Mouse (Mus musculus) embryonic facial prominence, embryonic 14.5 days (tissue): ENCODE measurements at regions not wholly inside any gene's neighbourhood (a gene's known extent, or its start where the extent isn't known, plus 50 kb on each side); places are given as distances from the start of the nearest gene placed in this dataset.
"Not testable (repeated sequence)": the region's sequence is repeated elsewhere in the genome, so short reads cannot be mapped to it uniquely, and the experiment has no call there.

Experiments
- ATAC-seq: fragments of 200-750 bp; cut with Nextera tagmentation; 2 replicates; pipeline ENCODE4 v1.8.0; 2017; ENCODE audit warnings: low read depth, moderate number of reproducible peaks, moderate TSS enrichment
- DNase-seq: peaks from one replicate; pipeline ENCODE4 v3.0.0-alpha.2; 2015; ENCODE audit warnings: low spot score
- H3K27ac ChIP-seq: fragments of 300-500 bp; sonication (generic); replicated peaks from 2 replicates; pipeline ENCODE4 v1.5.1; 2014; ENCODE audit warnings: low read depth, mild to moderate bottlenecking, low read length, moderate library complexity
- H3K27me3 ChIP-seq: fragments of 300-500 bp; sonication (generic); replicated peaks from 2 replicates; pipeline ENCODE4 v1.6.1; 2014; ENCODE audit warnings: low read length; ENCODE audit not compliant: control insufficient read depth, insufficient read depth
- H3K36me3 ChIP-seq: fragments of 300-500 bp; sonication (generic); 2 replicates; pipeline ENCODE4 v1.6.1; 2014; ENCODE audit warnings: low read length, mixed read lengths; ENCODE audit not compliant: control insufficient read depth, insufficient read depth
- H3K4me1 ChIP-seq: fragments of 300-500 bp; sonication (generic); 2 replicates; pipeline ENCODE4 v1.6.1; 2014; ENCODE audit warnings: antibody characterized with exemption, low read length; ENCODE audit not compliant: control insufficient read depth, insufficient read depth
- H3K4me2 ChIP-seq: fragments of 300-500 bp; sonication (generic); 2 replicates; pipeline ENCODE4 v1.6.1; 2014; ENCODE audit warnings: low read depth, mild to moderate bottlenecking, low read length, moderate library complexity, mixed read lengths
- H3K4me3 ChIP-seq: fragments of 300-500 bp; sonication (generic); 2 replicates; pipeline ENCODE4 v1.5.1; 2014; ENCODE audit warnings: low read depth, mild to moderate bottlenecking, low read length
- H3K9ac ChIP-seq: fragments of 300-500 bp; sonication (generic); 2 replicates; pipeline ENCODE4 v1.6.1; 2014; ENCODE audit warnings: low read depth, mild to moderate bottlenecking, low read length, moderate library complexity, mixed read lengths
- H3K9me3 ChIP-seq: fragments of 300-500 bp; sonication (generic); 2 replicates; pipeline ENCODE4 v1.6.1; 2016; ENCODE audit warnings: low read length; ENCODE audit not compliant: control insufficient read depth
- WGBS: fragments of 180-500 bp; shearing (Covaris S2); extraction: QIAGEN DNeasy Blood & Tissue Kit; methylation state at CpG from one replicate; pipeline ENCODE4 v1.1.7; 2014; 5-methylcytosine and 5-hydroxymethylcytosine counted together

DNA sequence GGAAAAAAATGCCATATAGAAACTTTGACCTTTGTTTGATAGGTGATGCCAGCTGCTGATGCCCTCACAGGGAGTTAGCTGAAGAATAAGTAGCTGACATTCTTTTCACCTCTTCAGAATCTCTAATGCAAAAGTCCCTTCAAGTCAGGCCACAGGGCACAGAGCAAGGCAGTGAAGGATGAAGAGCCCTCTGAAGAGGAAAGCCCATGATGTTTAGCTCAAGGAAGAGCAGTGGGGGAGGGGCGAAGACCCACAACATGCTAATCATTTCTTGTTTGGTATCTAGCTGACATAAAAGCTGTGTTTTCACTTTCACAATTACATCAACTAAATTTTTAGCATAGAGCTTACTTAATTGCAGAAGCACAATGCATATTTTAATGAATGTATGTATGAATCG, 1108.4 kb downstream of the Trim52 start:
- no peak for DNase-seq
- Histone ChIP-seq H3K27me3 (no peaks in the 10 kb centered on the region), H3K4me2 (no peak overlapping the region), H3K4me1 (no peaks in the 10 kb centered on the region), H3K9ac (no peak overlapping the region), H3K27ac (no peak overlapping the region), H3K9me3 (no peaks in the 10 kb centered on the region), H3K36me3 (no peaks in the 10 kb centered on the region), H3K4me3 (no peak overlapping the region)
- WGBS: 92% methylated on average over 2 of the region's 2 CpGs
- no peak for ATAC-seq

DNA sequence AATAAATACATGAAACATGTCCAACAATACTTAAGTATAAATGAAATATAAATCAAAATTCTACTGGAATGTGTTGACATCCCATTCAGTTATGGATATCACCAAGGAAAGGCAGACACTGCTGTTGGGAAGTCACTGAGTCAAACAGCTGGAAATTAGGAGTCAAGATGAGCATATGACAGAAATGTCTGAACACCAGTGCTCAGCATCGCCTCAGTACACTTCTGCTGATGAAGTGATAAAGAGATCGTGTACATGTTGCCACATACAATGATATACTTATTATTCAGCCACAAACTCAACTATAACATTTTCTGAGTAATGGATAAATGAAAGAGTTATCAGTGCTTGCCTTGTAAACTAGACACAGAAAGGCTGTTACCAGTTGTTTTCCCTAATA, 1158.2 kb downstream of the Trim52 start:
- no peak overlapping the region for H3K9ac ChIP-seq
- H3K4me3 ChIP-seq: no peak overlapping the region
- DNase-seq (no peak), ATAC-seq (no peak)
- WGBS: 89% methylated on average over 2 of the region's 2 CpGs
- no peaks in the 10 kb centered on the region for H3K27me3 ChIP-seq
- no peak overlapping the region for H3K27ac ChIP-seq
- no peaks in the 10 kb centered on the region for H3K9me3 ChIP-seq
- H3K4me1 ChIP-seq: no peaks in the 10 kb centered on the region
- H3K4me2 ChIP-seq: no peak overlapping the region
- no peaks in the 10 kb centered on the region for H3K36me3 ChIP-seq

- not testable (repeated sequence) for H3K9ac ChIP-seq, H3K27me3 ChIP-seq, H3K36me3 ChIP-seq, H3K4me1 ChIP-seq, H3K9me3 ChIP-seq, H3K27ac ChIP-seq, ATAC-seq, DNase-seq, H3K4me3 ChIP-seq, H3K4me2 ChIP-seq
- 83% methylated on average over 7 of the region's 7 CpGs for WGBS
Measured at GRCm38 (mm10) chr14:107280346-107280745, 1174.3 kb downstream of the Trim52 start.

DNA sequence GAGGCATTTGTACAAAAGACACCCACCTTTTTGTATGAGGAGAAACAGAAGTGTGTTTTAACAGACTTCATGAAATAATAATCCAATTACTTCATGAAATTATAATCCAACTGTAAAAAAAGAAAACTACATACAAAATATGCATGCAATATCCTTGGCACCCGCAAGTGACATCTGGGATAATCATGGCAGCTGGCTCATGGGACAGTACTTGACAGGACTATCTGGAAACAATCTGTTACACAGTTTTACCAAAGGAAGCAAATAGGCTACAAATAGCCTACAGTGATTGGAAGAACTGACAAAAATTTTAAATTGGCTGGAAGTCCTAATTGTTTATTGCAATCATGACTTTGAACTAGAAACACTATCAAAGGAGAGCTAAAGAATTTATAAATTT, 1223.3 kb downstream of the Trim52 start:
- Histone ChIP-seq H3K36me3 (no peaks in the 10 kb centered on the region), H3K27ac (no peak overlapping the region), H3K4me1 (no peaks in the 10 kb centered on the region), H3K4me2 (no peak overlapping the region), H3K9ac (no peak overlapping the region), H3K9me3 (no peaks in the 10 kb centered on the region), H3K4me3 (no peak overlapping the region), H3K27me3 (no peaks in the 10 kb centered on the region)
- ATAC-seq (no peak), DNase-seq (no peak)
- WGBS: 88% methylated on average over 1 of the region's 1 CpGs

- Histone ChIP-seq H3K4me1 (no peaks in the 10 kb centered on the region), H3K9ac (no peak overlapping the region), H3K4me3 (no peak overlapping the region), H3K27me3 (no peaks in the 10 kb centered on the region), H3K4me2 (no peak overlapping the region), H3K27ac (no peak overlapping the region), H3K9me3 (no peaks in the 10 kb centered on the region), H3K36me3 (no peaks in the 10 kb centered on the region)
- peak; percentile 31 for DNase-seq
- no peak for ATAC-seq
Measured at GRCm38 (mm10) chr14:107340205-107340604, 1234.2 kb downstream of the Trim52 start.

DNA sequence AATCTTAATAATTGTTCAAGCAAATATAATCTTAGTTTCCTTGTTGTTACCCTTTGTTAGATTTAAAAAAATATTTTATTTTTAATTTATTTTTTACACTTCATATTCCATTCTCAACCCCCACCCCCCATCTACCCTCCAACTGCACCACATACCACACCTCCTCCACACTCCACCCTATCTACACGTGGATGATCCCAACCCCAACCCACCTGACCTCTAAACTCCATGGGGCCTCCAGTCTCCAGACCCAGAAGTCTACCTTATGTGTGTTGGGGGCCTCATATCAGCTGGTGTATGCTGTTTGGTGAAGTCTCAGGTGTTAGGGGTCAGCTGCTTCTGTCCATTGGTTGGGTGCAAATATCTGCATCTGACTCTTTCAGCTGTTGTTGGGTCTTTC, 1256.8 kb downstream of the Trim52 start:
- Histone ChIP-seq H3K4me3 (no peak overlapping the region), H3K27me3 (no peaks in the 10 kb centered on the region), H3K9me3 (no peaks in the 10 kb centered on the region), H3K9ac (no peak overlapping the region), H3K27ac (no peak overlapping the region), H3K36me3 (no peaks in the 10 kb centered on the region), H3K4me2 (no peak overlapping the region), H3K4me1 (no peaks in the 10 kb centered on the region)
- 53% methylated on average over 1 of the region's 1 CpGs for WGBS
- no peak for DNase-seq
- no peak for ATAC-seq
